Mouse (Mus musculus) liver, adult 10 weeks (tissue): ENCODE data around the gene Vmn2r42. TPM values are rescaled to one million over a fixed set of nuclear protein-coding genes. Genes with fewer than 3 reads are reported as not detected.

Experiments used
- polyA plus RNA-seq: library from polyadenylated mRNA; stranded (reverse); fragments of 350-450 nt; fragmentation: Illumina TruSeq; extraction: RNeasy Lipid Tissue Mini Kit (QIAGEN cat#74804); gene quantifications from one replicate; pipeline ENCODE4 v1.2.3, GENCODE M21; 2014; ENCODE audit warnings: low read depth, low replicate concordance

The Vmn2r42 gene
- polyA plus RNA-seq, result not detected

GRCm38 (mm10) chr7:8200220-8200619, at the start of gene Vmn2r42:
Gene Vmn2r42 (minus strand): TSS chr7:8200320.

GRCm38 (mm10) chr7:8161554-8161953, 38.6 kb downstream of the Vmn2r42 start, which contains the start of gene Vmn2r41:
Gene Vmn2r41 (minus strand): TSS chr7:8161654.

Other genes starting within 250 kb of the Vmn2r42 start
- gene Vmn2r41, start 38.7 kb downstream of the Vmn2r42 start, polyA plus RNA-seq, result not detected
- not detected for gene Vmn2r43, start 60.3 kb upstream of the Vmn2r42 start, polyA plus RNA-seq
- not detected for gene Vmn2r44, start 183.0 kb upstream of the Vmn2r42 start, polyA plus RNA-seq